Mouse (Mus musculus) cerebellum, postnatal 25 days (tissue): Measurements from ENCODE around the gene Mrgpra3.

ENCODE experiments used
- DNase-seq, 2 experiments: peaks; one replicate each; pipeline ENCODE4 v3.0.0; 2021; ENCODE audit warnings: mixed read lengths in 2 of 2

Gene Mrgpra3

GRCm38 (mm10) chr7:47601272-47601671 lies at the start of gene Mrgpra3:
Mrgpra3 (minus strand) TSS chr7:47601372.
- no peak for DNase-seq
